Mouse (Mus musculus) heart, adult 9 months (tissue): ENCODE results near the gene Ang2.
"Not testable (repeated sequence)": the region's sequence is repeated elsewhere in the genome, so short reads cannot be mapped to it uniquely, and the experiment has no call there.

ENCODE experiments used
- DNase-seq, 2 experiments: peaks; one replicate each; pipeline ENCODE4 v3.0.0; 2022; ENCODE audit warnings: low spot score in 2 of 2

The Ang2 gene

DNA sequence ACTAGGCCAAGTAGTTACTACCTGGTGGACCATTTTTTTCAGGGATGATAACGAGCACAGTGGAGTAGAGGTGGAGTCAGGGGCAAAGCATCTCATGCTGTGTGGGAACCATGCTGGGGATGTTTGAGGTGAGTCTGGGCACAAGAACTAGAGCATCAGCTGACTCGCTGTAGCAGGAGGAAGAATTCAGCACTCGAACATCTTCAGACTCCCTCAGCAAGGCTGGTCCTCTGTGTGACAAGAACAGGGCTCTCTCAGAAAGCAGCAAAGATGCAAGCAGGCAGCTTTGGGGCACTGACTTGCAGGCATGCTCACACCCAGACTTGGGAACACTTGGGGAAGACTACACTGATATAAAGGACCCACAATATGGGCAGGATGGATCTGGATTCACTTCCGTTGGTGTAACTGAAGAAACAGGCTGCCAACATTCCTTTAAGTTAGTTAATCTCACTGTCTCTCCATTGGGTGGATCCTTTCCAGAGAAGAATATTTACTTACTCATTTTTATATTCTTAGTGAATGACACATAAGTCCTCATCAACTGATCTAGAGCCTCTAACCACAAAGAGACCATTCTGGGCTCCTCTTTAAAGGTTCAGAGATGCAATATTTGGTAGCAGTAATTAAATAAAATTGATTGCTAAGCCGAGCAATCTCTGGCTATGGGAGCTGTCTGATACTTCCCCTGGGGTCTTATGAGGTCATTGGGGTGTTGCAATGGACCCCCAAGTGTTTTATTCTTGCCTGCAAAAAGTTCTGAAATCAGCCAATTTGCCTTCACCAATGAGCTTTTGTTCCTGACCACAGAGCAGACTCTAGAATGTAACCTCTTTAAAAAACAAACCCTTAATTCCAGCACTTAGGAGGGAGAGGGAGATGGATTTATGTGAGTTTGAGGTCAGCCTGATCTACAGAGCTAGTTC is at the start of gene Ang2:
Gene Ang2, minus strand, starts transcription at position 51 of the 926 bp plus-strand sequence.
- DNase-seq, result no peak

DNA sequence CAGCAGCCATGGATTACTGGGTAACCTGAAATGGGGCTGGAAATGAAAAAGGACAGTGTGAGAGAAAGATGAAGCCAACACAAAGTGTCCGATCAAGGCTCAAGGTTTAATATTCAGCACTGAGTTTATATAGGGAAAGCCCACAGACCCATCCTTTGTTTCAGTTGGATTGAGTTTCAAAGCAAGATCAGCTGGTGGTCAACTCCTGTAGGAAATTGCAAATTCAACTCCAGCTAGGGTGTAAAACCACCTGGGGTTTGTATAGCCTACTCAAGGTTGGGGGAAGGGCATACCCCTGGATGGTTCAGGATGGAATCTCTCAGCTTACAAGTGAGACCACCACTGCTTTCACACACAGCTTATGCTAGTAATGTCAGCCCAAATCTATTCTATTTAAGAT is 48.8 kb upstream of the Ang2 start:
- no peak for DNase-seq

DNA sequence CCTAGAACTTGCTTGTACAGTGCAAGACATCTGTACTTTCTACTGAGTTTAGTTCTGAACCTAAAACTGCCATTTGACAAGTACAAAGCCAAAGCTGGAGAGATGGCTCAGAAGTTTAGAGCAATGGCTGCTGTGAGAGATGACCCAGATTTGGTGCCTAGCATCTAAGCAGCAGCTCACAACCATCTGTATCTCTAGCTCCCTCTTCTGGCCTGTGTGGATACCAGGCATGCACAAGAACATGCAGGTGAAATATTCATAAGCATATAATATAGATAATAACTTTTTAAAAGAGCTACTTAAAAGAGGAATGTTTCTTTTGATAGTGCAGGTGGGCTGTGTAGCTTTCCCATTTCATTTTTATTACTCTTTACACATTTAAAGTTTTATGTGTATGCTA is 42.0 kb upstream of the Ang2 start:
- peak in 1 of 2 experiments; percentile 32 for DNase-seq

DNA sequence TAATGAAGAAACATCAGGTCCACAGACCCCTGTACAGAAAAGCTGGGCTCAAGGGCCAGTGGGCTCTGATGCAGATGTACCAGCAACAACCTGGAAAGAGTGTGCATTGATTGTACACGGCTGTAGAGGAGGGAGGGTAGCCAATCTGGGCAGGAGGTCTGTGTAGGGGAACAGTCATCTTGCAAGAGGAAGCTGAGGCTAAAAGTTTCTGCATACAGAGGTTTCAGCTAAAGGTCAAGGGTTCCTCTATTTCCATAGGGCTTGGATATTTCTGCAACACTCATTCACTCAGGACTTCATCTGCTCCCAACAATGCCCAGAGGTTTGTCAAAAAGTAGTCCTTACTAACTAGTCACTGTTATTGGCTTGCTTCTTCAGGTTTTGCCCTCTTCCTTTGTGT is 38.5 kb upstream of the Ang2 start:
- DNase-seq, result not testable (repeated sequence)

DNA sequence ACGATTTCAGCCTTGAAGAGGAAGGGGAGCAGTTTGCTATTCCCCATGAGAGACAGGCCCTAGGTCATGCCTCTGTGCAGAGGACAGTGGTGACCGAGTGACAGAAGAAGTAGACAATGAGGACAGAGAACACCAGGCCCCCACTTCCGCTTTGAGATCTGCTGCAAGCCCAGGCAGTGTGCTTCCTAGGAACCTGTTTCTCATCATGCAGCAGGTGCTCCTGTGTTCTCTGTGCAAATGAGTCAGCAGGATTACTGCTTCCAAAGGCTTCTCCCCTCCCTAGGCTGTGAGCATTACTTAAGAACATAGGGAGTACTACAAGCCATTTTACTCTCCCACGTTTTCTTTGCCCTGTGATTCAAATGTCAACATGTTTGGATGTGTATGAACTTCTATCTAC is 30.7 kb upstream of the Ang2 start:
- not testable (repeated sequence) for DNase-seq

DNA sequence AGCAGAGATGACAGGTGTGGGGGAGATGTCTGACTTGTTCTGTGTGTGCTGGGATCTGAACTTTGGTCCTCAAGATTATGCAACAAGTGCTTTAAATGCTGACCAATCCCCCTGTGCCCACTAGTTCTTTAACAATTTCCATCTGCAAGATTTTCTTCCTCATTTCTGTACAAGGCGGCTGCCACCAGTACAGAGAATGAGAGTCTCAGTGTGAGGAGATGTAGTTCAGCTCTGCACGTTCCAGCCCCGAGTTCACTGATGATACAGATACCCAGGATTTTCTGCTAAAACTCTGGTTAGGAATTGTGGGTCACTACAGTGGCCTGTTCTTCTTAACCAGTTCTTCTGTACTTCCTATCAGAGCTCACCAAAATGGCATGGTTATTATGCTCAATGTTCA is 21.1 kb upstream of the Ang2 start:
- not testable (repeated sequence) for DNase-seq

DNA sequence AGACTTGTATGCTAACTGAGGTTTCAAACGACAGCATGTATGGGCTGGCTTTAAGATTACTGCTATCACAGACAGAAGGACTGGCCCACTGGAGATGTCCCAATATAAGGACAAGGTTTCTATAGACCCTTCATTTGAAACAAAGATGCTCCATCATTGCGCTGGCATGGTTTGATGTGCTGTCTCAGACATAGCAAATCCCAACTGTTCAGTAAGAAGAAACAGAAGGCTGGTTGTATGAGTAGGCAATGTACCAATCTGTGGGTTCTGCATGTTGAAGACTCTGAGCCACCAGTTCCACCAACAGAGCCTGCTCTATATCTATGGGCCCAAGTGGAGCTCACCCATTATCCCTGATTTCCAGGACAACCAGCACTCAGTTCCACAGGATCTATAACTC is 4.2 kb upstream of the Ang2 start, which contains the start of gene Ear14:
Gene Ear14, plus strand, starts transcription at position 277 of the 400 bp plus-strand sequence.
- no peak for DNase-seq

DNA sequence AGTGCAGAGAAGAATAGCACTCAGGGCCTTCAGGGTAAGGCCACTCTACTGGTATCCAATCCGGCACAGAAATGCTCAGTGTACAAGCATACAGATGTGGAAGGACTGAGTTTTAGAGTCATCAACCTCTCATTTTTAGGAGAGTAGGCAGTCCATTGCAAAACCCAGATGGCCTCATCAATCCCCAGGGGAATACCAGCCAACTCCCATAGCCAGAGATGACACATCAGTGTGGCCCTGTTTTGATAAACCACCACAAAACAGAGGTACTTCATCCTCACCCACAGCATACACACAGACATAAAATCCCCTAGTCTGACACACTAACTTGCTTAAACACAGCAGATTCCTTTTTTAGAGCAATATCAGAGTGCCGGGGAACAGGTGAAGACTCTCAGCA is 1.5 kb upstream of the Ang2 start:
- no peak for DNase-seq

DNA sequence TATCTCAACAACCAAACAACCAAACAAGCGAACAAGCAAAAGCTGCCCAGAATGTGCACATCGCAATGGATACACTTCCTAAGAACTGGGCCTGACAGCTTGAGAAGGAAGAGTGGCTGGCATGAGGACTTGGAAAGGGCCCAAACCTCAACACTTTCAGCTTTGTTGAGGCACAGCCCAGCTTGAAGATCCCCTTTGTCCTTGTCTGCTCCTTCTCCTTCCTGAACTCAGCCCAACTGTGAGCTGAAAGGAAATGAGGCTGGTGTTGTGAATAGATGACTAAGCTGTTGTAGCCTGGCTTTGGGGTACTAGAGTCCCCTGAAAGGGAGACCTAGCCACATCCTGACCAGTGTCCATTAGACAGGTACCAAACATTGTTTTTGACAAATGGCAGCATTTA is 1.1 kb upstream of the Ang2 start:
- DNase-seq, result peak; percentile 10 to 33

DNA sequence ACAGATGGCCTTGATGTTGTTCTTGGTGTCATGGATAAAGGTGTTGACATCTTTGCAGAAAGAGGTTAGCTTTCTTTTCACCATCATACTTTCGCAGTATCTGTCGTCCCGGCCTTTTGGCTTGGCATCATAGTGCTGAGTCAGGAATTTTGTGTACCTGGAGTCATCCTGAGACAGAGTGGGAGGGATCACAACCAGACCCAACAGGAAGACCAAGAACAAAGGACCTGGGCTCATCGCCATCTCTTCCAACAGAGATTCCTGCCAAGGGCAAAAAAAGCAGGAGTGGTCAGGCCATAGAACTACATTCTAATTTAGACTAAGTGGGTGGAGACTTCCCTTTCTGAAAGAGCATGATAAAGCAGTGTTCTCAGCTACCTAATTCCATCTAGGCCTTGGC is 3.3 kb downstream of the Ang2 start:
- DNase-seq, result peak; percentile 65 to 80

DNA sequence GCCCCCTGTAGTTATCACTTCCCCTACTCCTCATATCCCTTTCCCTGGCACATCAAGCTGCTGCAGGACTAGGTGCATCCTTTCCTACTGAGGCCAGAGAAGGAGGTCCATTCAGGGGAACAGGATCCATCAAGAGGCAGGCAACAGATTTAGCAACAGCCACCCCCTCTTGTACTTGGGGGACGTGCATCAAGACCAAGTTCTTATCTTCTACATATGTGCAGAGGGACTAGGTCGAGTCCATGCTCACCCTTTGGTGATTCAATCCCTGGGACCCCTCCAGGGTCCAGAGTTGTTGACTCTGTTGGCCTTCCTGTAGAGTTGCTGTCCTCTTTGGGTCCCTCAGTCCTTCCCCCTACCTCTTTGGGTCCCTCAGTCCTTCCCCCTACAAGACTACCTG is 17.9 kb downstream of the Ang2 start:
- not testable (repeated sequence) for DNase-seq

DNA sequence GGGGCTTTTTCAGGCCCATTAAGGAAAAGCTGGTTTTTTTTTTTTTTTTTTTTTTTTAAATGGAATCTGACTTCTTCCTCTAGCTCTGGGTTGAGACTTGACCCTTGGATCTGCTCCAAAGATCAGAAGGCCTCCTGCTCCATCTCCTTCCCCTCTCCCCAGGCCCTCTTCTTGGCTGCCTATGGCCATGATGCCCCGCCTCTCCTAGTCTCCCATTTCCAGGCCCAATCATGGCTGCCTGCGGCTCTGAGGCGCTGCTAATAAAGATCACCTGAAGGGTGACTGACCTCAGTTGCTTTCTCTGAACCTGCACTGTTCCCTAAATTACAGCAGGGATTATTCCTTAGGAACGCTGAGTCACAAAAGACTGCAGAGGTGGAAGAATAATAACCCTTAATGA is 25.1 kb downstream of the Ang2 start:
- DNase-seq, result no peak

DNA sequence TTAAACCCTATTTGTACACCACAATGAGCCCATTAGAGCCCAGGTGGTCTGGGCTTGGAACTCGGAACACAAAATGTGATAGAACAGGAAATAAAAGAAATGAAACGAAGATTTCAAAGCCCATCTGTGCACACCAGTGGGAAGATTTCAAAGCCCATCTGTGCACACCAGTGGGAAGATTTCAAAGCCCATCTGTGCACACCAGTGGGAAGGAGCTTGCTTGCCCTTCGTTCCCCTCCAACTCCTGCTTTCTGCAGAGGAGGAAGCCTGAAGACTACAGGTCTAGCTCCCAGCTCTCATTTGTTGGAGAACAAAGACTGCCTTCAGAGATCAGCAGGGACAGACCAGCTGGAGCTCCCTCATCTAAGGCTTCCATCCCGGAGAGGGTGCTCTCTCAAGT is 26.0 kb downstream of the Ang2 start:
- not testable (repeated sequence) for DNase-seq

DNA sequence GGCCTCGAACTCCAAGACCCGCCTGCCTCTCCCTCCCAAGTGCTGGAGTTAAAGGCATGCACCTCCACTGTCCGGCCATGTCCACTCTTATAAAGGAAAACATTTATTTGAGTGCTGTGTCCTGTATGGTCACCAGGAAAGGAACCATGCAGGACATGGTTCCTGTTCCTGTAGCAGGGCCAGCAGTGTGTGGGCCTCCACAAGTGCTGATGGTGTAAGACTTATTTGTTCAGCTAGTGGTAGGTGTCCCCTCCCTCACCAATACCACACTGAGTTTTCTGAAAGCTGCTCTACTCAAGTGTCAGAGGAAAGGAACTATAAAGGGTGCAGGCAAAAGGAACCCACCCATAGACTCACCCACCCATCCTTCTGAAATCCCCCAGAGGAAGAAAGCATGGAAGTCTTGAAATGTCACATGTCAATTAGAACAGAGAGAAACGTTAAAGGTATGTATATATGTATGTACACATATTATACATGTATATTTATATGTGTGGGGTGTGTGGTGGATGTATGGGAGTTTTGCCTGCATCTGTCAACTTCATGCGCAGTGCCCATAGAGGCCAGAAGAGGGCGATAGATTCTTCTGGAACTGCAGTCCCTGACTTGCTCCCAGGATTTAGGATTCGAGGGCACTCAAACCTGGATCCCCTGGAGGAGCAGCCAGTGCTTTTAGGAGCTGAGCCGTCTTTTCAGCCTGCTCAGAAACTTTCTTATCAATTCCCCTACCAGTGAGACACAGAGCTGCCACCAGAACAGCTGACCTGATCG is 26.7 kb downstream of the Ang2 start:
- DNase-seq, result peak in 1 of 2 experiments; percentile 15

DNA sequence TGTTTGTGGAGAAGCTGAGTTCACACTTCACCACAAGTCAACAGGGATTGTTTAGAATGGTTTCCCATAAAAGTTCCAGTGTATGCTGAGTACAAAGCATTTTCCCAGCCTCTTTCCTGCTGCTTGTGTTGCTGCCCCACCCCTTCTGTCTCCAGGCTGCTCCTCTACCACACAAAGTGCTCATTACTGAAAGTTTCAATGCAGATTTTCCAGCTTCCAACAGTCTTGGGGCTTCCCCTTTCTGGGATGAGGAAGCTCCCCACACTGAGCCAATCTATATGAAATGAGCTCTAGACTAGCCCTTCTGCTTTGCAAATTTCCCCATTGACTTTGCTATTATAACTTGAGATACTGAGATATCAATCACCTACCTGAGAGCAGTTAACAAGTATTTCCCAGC is 32.9 kb downstream of the Ang2 start:
- DNase-seq, result no peak

DNA sequence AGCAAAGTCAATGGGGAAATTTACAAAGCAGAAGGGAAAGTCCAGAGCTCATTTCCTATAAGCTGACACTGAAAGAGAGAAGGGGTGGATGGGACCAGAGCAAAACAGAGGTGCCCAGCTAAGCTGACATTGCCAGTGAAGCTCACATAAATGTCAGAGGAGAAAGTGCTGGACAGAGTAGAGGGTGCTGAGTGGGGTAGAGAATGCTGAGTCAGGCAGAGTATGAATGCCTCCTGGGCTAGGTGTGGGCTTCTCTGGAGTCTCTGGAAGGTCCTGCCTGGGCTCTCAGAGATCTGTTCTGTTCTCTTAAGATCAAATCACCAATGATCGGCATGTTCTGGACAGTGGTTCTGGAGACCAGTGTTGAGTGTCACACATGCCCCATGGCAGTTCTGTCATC is 33.5 kb downstream of the Ang2 start:
- DNase-seq, result no peak

DNA sequence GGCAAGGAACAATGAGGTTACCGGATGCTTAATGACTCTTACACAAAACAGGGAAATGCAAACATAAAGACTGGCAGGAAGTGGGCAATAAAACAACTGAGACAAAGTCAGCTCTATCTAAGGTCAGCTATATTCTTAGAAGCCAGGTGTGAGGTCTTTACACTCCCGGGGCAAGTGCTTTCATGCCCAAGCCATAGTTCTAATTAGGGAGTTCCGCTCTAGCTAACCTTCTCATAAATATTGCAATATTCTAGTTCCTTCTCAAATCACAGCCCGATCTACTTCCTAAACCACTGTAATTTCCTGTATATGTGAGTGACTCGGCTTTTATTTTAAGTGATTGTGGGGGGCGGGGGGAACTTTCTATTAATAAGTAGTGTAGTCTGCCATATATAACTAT is 35.6 kb downstream of the Ang2 start:
- DNase-seq, result not testable (repeated sequence)

DNA sequence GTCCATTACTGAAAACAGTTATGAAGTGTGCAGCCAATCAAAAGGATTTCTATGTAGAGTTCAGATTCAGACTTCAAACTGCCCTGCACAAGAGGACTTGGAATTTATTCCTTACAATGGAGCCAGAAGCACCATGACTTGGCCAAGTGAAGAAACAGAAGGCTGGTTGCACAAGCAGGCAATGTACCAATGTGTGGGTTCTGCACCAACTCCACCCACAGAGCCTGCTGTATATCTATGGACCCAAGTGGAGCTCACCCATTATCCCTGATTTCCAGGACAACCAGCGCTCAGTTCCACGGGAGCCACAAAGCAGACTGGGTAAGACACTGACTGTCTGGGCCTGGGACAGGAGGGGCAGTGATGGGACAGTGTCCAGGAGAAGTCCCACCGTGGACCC is 37.0 kb downstream of the Ang2 start, which contains the start of gene Rnase2b:
Gene Rnase2b, plus strand, starts transcription at position 285 of the 400 bp plus-strand sequence.
- not testable (repeated sequence) for DNase-seq

DNA sequence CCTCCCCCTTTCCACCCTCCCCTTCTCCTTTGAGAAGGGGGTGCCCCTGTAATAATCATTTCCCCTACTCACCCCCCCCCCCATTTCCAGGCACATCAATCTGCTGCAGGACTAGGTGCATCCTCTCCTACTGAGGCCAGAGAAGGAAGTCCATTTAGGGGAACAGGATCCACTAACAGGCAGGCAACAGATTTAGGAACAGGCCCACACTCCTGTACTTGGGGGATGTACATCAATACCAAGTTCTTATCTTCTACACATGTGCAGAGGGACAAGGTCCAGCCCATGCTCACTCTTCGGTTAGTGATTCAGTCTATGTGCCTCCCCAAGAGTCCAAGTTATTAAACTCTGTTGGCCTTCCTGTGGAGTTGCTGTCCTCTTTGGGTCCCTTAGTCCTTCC is 41.9 kb downstream of the Ang2 start:
- no peak for DNase-seq

DNA sequence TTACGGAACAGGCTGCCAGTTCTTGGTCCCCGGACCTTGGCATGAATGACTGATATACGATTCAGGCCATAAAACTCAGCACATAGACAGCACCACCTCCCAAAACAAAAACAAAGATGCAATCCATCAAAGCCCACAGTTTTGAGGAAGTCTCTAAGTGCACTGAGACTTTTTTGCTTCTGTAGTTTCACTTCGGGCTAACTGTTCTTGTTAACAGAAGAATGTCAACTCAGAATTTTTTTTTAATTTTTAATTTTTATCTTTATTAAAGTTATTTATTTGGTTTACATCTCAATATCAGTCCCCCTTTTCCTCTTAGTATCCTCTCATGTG is 42.2 kb downstream of the Ang2 start:
- no peak for DNase-seq

DNA sequence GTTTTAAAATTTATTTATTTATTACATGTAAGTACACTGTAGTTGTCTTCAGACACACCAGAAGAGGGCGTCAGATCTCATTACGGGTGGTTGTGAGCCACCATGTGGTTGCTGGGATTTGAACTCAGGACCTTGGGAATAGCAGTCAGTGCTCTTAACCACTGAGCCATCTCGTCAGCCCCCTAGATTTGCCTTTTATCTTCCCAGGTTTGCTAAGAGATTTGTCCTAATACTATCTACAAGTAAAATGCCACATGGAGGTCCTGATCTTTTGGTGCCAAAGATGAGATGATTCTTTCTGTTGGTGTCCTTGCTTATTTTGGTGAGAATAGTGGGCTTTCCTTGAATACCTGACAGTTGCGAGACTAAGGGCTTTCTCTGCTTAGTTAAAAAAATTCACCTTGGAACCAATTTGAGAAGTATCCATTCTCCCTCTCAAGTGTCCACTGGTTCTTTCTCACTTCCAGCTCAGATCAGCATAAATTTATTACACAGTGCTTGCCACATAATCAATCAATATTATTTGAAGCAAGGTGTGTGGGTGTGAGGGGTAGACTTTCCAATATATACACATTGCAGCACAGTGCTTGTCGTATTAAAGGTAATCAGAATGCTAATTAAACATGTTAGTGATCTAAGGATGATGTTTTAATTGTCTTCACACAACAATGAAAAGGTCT is 42.8 kb downstream of the Ang2 start:
- no peak for DNase-seq

DNA sequence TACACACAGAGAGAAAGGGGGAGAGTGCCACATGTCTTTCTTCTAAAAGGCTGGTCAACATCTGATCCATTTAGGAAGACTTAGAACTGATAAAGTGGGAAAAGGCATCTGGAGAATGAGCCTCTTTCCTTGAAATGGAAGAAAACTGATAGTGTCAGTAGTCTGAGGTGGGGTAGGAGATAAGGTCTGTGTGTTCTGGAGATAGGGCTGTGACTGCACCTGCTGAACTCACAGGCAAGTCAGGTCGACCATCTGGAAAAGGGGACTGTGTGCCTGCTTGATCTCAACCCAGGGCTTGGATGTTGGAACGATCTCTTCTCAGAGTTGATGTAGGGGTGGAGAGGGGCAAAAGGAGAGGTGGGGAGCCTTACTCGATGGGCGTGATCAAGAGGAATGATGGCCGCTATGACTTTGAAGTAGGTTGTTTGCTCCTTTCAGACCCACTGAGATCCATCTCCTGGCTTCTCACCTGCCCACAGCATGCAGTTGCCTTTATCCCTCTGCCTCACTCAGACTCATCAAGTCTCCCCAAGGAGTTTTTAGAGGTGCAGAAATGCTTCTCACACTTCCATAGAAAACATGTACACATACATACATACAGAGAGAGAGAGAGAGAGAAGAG is 46.6 kb downstream of the Ang2 start:
- no peak for DNase-seq
